Mouse (Mus musculus) liver, embryonic 14.5 days (tissue): ENCODE measurements around the gene Dgkk. TPM values are rescaled to one million over a fixed set of nuclear protein-coding genes. Genes with fewer than 3 reads are reported as not detected.
"Not testable (repeated sequence)": the region's sequence is repeated elsewhere in the genome, so short reads cannot be mapped to it uniquely, and the experiment has no call there.

ENCODE experiments used
- ATAC-seq: fragments of 200-750 bp; cut with Nextera tagmentation; 2 replicates; pipeline ENCODE4 v1.8.0; 2017; ENCODE audit warnings: moderate number of reproducible peaks, mild to moderate bottlenecking, moderate library complexity; ENCODE audit not compliant: insufficient read depth
- DNase-seq, 3 experiments: peaks; one replicate each; pipeline ENCODE4 v3.0.0-alpha.2; 2012 to 2013; ENCODE audit warnings: low read depth in 3 of 3, low spot score in 3 of 3
- H3K27ac ChIP-seq: fragments of 300-500 bp; sonication (generic); 2 replicates; pipeline ENCODE4 v1.5.1; 2014; ENCODE audit warnings: moderate library complexity, mild to moderate bottlenecking, control low read depth, inconsistent platforms
- H3K27me3 ChIP-seq: fragments of 300-500 bp; sonication (generic); 2 replicates; pipeline ENCODE4 v1.6.1; 2014; ENCODE audit warnings: mild to moderate bottlenecking, low read length, moderate library complexity; ENCODE audit not compliant: control insufficient read depth, insufficient read depth
- H3K36me3 ChIP-seq: fragments of 300-500 bp; sonication (generic); replicated peaks from 2 replicates; pipeline ENCODE4 v1.6.1; 2014; ENCODE audit warnings: low read depth; ENCODE audit not compliant: control insufficient read depth, insufficient read depth
- H3K4me1 ChIP-seq, 2 experiments: fragments of 200-500 bp in 1 of 2; fragments of 300-500 bp in 1 of 2; sonication (generic) in 1 of 2; replicated peaks; 2 replicates each; pipeline ENCODE4 v1.6.1; 2012 to 2014; ENCODE audit warnings: antibody characterized with exemption in 1 of 2, inconsistent platforms in 1 of 2, low read length in 1 of 2; ENCODE audit not compliant: control insufficient read depth in 2 of 2, insufficient read depth in 2 of 2
- H3K4me2 ChIP-seq: fragments of 300-500 bp; sonication (generic); 2 replicates; pipeline ENCODE4 v1.6.1; 2014; ENCODE audit warnings: low read depth, mild to moderate bottlenecking, control low read depth, moderate library complexity
- H3K4me3 ChIP-seq, 2 experiments: fragments of 200-500 bp in 1 of 2; fragments of 300-500 bp in 1 of 2; sonication (generic) in 1 of 2; 2 replicates each; pipeline ENCODE4 v1.5.1; 2012 to 2014; ENCODE audit warnings: low read depth in 2 of 2, low read length in 2 of 2, mild to moderate bottlenecking in 2 of 2, control low read depth in 1 of 2, inconsistent platforms in 1 of 2, moderate library complexity in 1 of 2; ENCODE audit not compliant: insufficient read depth in 1 of 2
- H3K9ac ChIP-seq: fragments of 300-500 bp; sonication (generic); replicated peaks from 2 replicates; pipeline ENCODE4 v1.6.1; 2014; ENCODE audit warnings: mild to moderate bottlenecking, control low read depth, moderate library complexity
- H3K9me3 ChIP-seq: fragments of 300-500 bp; sonication (generic); 2 replicates; pipeline ENCODE4 v1.6.1; 2016; ENCODE audit warnings: low read length, mixed read lengths; ENCODE audit not compliant: control insufficient read depth
- CTCF ChIP-seq: IDR thresholded peaks from 2 replicates; pipeline ENCODE4 v1.5.1; 2016; ENCODE audit warnings: antibody characterized with exemption, low read depth, control low read depth
- EP300 ChIP-seq: IDR thresholded peaks from 2 replicates; pipeline ENCODE4 v1.6.1; 2016; ENCODE audit warnings: antibody characterized with exemption, low read depth
- WGBS: fragments of 180-500 bp; shearing (Covaris S2); extraction: QIAGEN DNeasy Blood & Tissue Kit; methylation state at CpG from one replicate; pipeline ENCODE4 v1.1.7; 2014; ENCODE audit not compliant: insufficient replicate concordance; 5-methylcytosine and 5-hydroxymethylcytosine counted together
- polyA plus RNA-seq, 2 experiments: library from polyadenylated mRNA; depleted of rRNA in 1 of 2; stranded (reverse) in 1 of 2; unstranded in 1 of 2; fragments of >200 nt; fragmentation: Nextera tagmentation in 1 of 2; extraction: Ambion mirVana in 1 of 2; gene quantifications; 2 replicates each; pipeline versions ENCODE4 v1.2.1 to v1.2.3; 2012 to 2014

Gene Dgkk
- polyA plus RNA-seq, 2 experiments: 0.11 to 0.21 TPM

DNA sequence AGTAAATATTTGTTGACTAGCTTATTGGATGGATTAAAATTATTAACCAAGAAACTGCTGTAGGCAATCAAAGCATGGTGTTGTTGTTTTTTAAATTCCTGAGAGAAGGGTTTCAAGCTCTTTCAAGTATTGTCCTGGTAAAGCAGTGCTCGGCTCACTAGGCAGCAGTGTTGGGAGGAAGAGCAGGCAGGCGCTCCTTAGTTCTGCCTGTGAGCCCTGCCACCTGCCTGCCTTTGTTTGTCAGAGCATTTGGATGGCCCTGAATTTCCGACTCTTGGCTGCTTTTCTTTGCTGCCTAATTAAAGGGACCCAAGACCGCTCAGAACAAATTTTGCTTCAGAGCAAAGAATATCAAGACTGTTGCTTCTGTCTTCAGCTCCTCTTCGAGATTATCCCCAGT is 114.8 kb downstream of the Dgkk start:
- no peak overlapping the region for H3K27ac ChIP-seq
- no peaks in the 10 kb centered on the region for H3K36me3 ChIP-seq
- 29% methylated on average over 5 of the region's 5 CpGs for WGBS
- no peak overlapping the region for H3K9ac ChIP-seq
- no peak for TF ChIP-seq CTCF
- no peak for TF ChIP-seq EP300
- no peak overlapping the region for H3K4me2 ChIP-seq
- H3K4me1 ChIP-seq: no peaks in the 10 kb centered on the region
- H3K4me3 ChIP-seq: no peak overlapping the region
- H3K27me3 ChIP-seq: no peaks in the 10 kb centered on the region
- DNase-seq: no peak
- no peak for ATAC-seq
- no peaks in the 10 kb centered on the region for H3K9me3 ChIP-seq

DNA sequence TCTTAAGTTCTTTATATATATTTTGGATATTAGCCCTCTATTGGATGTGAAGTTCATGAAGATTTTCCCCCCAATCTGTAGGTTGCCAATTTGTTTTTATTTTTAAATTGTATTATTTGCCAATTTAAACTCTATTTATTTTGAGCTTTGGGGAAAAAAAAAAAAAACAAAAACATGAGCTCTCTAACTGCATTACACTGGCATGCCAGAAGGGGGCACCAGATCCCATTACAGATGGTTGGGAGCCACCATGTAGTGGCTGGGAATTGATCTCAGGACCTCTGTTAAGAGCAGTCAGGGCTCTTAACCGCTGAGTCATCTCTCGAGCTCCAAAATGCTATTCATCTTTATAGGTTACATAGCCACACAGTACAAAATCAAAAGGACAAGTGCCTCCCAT is 131.9 kb downstream of the Dgkk start:
- Histone ChIP-seq H3K4me3 (no peak overlapping the region), H3K4me2 (no peak overlapping the region), H3K27ac (no peak overlapping the region), H3K4me1 (no peaks in the 10 kb centered on the region), H3K9ac (no peak overlapping the region), H3K36me3 (no peaks in the 10 kb centered on the region), H3K27me3 (no peaks in the 10 kb centered on the region), H3K9me3 (no peaks in the 10 kb centered on the region)
- DNase-seq: no peak
- no peak for ATAC-seq
- WGBS: 77% methylated on average over 2 of the region's 2 CpGs
- TF ChIP-seq EP300 (no peak), CTCF (peak; percentile 35; the same call in 1 of the 2 replicates)

DNA sequence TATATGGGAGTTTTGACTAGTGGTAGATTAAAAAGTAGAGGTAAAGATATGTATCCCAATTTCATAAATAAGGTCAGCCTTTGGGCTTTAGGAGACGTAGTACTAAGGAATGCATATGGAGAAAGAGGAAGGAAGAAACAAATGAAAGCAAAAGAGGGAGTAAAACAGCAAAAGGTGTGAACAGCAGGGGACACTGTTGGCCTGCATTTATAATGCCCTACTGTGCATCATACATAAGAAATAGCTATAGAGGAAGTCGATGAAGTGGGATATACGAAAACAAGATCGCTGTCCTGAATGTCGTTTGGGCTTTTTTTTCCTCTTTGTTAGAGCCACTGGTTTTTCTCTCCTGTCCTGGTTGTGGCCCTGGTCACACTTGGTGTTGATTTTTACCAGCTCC is 143.1 kb downstream of the Dgkk start:
- H3K27ac ChIP-seq: no peak overlapping the region
- no peak for ATAC-seq
- 30% methylated on average over 5 of the region's 5 CpGs for WGBS
- no peak overlapping the region for H3K4me3 ChIP-seq
- no peaks in the 10 kb centered on the region for H3K27me3 ChIP-seq
- TF ChIP-seq CTCF (peak; percentile 27; the same call in 1 of the 2 replicates), EP300 (no peak)
- no peak overlapping the region for H3K9ac ChIP-seq
- H3K36me3 ChIP-seq: no peaks in the 10 kb centered on the region
- H3K9me3 ChIP-seq: no peaks in the 10 kb centered on the region
- H3K4me2 ChIP-seq: no peak overlapping the region
- H3K4me1 ChIP-seq: no peaks in the 10 kb centered on the region
- no peak for DNase-seq

DNA sequence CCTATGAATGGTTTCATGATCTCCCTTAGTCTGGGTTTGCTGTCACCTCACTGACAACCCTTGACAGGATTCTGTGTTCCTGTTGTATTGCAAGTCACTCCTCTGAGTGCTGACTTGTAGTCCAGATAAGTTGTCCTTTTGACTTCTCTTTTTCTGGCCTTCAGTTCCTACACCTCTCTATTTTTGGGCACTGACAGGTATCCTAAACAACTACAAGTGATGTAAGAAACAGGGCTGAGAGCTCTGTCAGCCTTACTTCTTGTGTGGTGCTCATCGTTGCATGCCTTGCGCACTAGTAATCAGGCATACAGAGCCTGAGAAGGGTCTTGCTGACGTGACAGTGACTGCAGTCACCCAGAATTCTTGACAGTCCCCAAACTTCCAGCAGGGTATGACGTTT is 147.1 kb downstream of the Dgkk start:
- Histone ChIP-seq H3K9me3 (no peaks in the 10 kb centered on the region), H3K4me2 (no peak overlapping the region), H3K27me3 (no peaks in the 10 kb centered on the region), H3K4me1 (no peaks in the 10 kb centered on the region), H3K4me3 (no peak overlapping the region), H3K27ac (no peak overlapping the region), H3K9ac (no peak overlapping the region), H3K36me3 (no peaks in the 10 kb centered on the region)
- ATAC-seq (no peak), DNase-seq (no peak)
- 56% methylated on average over 4 of the region's 4 CpGs for WGBS
- TF ChIP-seq CTCF: no peak

DNA sequence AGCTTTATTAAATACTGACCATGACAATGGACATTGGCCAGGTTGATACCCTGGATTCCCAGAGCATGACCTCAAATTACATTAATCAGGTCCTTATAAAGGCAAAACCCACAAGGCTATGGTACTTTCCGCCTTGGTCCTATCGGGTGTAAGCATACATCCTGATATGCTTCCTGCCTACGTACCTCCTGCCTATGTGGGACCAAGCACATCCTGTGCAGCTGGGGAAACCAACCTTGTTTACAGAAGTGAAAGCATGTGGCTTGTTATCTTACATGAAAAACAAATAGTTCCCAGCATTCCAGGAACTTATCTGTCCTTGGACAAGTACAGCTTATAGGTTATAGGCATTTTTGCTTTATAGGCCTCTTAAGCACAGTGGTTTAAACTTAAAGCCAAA is 189.5 kb downstream of the Dgkk start:
- ATAC-seq (no peak), DNase-seq (no peak)
- H3K9ac ChIP-seq: no peak overlapping the region
- no peak overlapping the region for H3K4me3 ChIP-seq
- no peak for TF ChIP-seq EP300
- TF ChIP-seq CTCF: no peak
- no peaks in the 10 kb centered on the region for H3K27me3 ChIP-seq
- H3K27ac ChIP-seq: no peak overlapping the region
- no peak overlapping the region for H3K4me2 ChIP-seq
- H3K4me1 ChIP-seq: no peaks in the 10 kb centered on the region
- WGBS: 35% methylated on average over 3 of the region's 3 CpGs
- no peaks in the 10 kb centered on the region for H3K9me3 ChIP-seq
- H3K36me3 ChIP-seq: no peaks in the 10 kb centered on the region

DNA sequence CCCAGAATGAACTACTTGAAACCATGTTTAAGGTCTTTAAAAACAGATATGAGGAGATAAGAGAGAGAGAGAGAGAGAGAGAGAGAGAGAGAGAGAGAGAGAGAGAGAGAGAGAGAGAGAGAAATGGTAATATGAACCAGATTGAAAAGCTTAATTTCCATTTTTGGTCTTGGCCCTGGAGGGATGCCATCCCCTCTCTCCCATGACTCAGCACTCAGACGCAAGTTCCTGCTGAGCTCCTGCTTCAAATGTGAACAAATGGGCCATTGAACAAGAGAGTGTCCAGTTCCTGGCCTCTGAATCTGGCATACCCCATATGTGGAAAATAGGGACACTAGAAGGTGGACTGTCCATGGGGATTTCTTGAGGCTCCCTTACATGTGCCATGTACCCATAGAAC is 192.8 kb downstream of the Dgkk start:
- WGBS: 50% methylated on average over 1 of the region's 1 CpGs

DNA sequence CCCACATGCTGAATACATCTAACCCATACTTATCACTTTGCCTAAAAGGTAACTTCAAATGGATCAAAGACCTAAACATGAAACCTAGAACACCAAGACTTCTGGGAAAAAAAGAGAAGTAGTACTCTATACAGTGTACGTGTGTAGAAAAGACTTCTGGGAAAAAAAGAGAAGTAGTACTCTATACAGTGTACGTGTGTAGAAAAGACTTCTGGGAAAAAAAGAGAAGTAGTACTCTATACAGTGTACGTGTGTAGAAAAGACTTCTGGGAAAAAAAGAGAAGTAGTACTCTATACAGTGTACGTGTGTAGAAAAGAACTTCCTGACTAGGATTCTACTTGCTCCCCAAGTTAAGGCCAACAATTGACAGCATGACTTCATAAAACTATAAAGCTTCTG is 204.8 kb downstream of the Dgkk start:
- ATAC-seq, H3K9ac ChIP-seq, H3K36me3 ChIP-seq, H3K27ac ChIP-seq, DNase-seq, H3K27me3 ChIP-seq, H3K4me1 ChIP-seq, H3K4me2 ChIP-seq, H3K4me3 ChIP-seq, H3K9me3 ChIP-seq: not testable (repeated sequence)
- 35% methylated on average over 3 of the region's 4 CpGs for WGBS

More for the DNA sequence above, 192.8 kb downstream of the Dgkk start:
- ATAC-seq (no peak), DNase-seq (no peak)
- Histone ChIP-seq H3K4me2 (no peak overlapping the region), H3K9me3 (no peaks in the 10 kb centered on the region), H3K27me3 (no peaks in the 10 kb centered on the region), H3K36me3 (no peaks in the 10 kb centered on the region), H3K9ac (no peak overlapping the region), H3K27ac (no peak overlapping the region), H3K4me1 (no peaks in the 10 kb centered on the region), H3K4me3 (no peak overlapping the region)
- TF ChIP-seq CTCF (no peak), EP300 (no peak)
